Mouse (Mus musculus) midbrain, embryonic 11.5 days (tissue): ENCODE measurements around the gene Cwf19l1. TPM values are rescaled to one million over a fixed set of nuclear protein-coding genes. Genes with fewer than 3 reads are reported as not detected.
"Not testable (repeated sequence)": the region's sequence is repeated elsewhere in the genome, so short reads cannot be mapped to it uniquely, and the experiment has no call there.

ENCODE experiments used
- ATAC-seq: fragments of 200-750 bp; cut with Nextera tagmentation; 2 replicates; pipeline ENCODE4 v1.8.0; 2017; ENCODE audit warnings: moderate TSS enrichment, moderate library complexity; ENCODE audit not compliant: low FRiP score
- DNase-seq: peaks from one replicate; pipeline ENCODE4 v3.0.0; 2015; ENCODE audit warnings: low spot score; ENCODE audit errors: missing footprints
- H3K27ac ChIP-seq: fragments of 300-500 bp; sonication (generic); 2 replicates; pipeline ENCODE4 v1.5.1; 2014; ENCODE audit warnings: low read depth, low read length
- H3K27me3 ChIP-seq: fragments of 300-500 bp; sonication (generic); 2 replicates; pipeline ENCODE4 v1.6.1; 2014; ENCODE audit warnings: mild to moderate bottlenecking, low read length, moderate library complexity, mixed read lengths; ENCODE audit not compliant: control insufficient read depth, insufficient read depth
- H3K36me3 ChIP-seq: fragments of 300-500 bp; sonication (generic); 2 replicates; pipeline ENCODE4 v1.6.1; 2014; ENCODE audit warnings: mild to moderate bottlenecking, low read length, moderate library complexity, mixed read lengths; ENCODE audit not compliant: control insufficient read depth, insufficient read depth
- H3K4me1 ChIP-seq: fragments of 300-500 bp; sonication (generic); 2 replicates; pipeline ENCODE4 v1.6.1; 2014; ENCODE audit warnings: low read length; ENCODE audit not compliant: control insufficient read depth, insufficient read depth
- H3K4me2 ChIP-seq: fragments of 300-500 bp; sonication (generic); 2 replicates; pipeline ENCODE4 v1.6.1; 2014; ENCODE audit warnings: mild to moderate bottlenecking, moderate library complexity
- H3K4me3 ChIP-seq: fragments of 300-500 bp; sonication (generic); 2 replicates; pipeline ENCODE4 v1.5.1; 2014; ENCODE audit warnings: low read depth, low read length
- H3K9ac ChIP-seq: fragments of 300-500 bp; sonication (generic); 2 replicates; pipeline ENCODE4 v1.6.1; 2014; ENCODE audit warnings: low read length
- H3K9me3 ChIP-seq: fragments of 300-500 bp; sonication (generic); 2 replicates; pipeline ENCODE4 v1.6.1; 2016; ENCODE audit warnings: low read length; ENCODE audit not compliant: control insufficient read depth
- WGBS: fragments of 180-500 bp; shearing (Covaris S2); extraction: QIAGEN DNeasy Blood & Tissue Kit; methylation state at CpG from one replicate; pipeline ENCODE4 v1.1.7; 2014; 5-methylcytosine and 5-hydroxymethylcytosine counted together
- polyA plus RNA-seq: library from polyadenylated mRNA; unstranded; fragments of >200 nt; fragmentation: Nextera tagmentation; extraction: Ambion mirVana; gene quantifications from 2 replicates; pipeline ENCODE4 v1.2.1, GENCODE M21; 2014

Gene Cwf19l1
- polyA plus RNA-seq, 1 experiment from 2014 or later: 42.2 TPM

- H3K4me1 ChIP-seq: no peaks in the 10 kb centered on the region
- no peak for ATAC-seq
- no peak overlapping the region for H3K4me2 ChIP-seq
- no peaks in the 10 kb centered on the region for H3K27me3 ChIP-seq
- H3K9ac ChIP-seq: no peak overlapping the region
- H3K9me3 ChIP-seq: no peaks in the 10 kb centered on the region
- WGBS: 92% methylated on average over 10 of the region's 10 CpGs
- no peak overlapping the region for H3K27ac ChIP-seq
- H3K4me3 ChIP-seq: no peak overlapping the region
- no peak for DNase-seq
- H3K36me3 ChIP-seq: peaks cover 18% of the 10 kb centered on the region; the same call in 1 of the 2 replicates
Observed at GRCm38 (mm10) chr19:44127729-44128497, 7.8 kb downstream of the Cwf19l1 start.

DNA sequence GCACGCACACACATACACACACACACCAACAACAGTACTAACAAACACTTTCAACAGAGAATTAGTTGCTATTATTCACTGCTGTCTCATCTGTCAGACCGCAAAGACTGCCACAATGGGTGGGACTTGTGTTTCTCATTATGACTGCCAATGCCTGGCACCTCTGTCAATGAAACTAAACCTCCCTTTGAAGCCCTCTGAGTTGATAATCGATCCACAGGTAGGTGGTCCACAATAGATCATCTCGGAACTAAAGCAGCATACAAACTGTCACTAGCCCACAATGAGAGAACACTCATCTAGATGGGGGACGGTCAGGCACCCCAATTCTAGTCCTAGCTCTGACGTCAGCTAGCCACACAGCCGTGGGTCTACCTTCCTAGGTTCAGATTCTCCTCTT lies 14.5 kb downstream of the Cwf19l1 start:
- no peak overlapping the region for H3K27ac ChIP-seq
- H3K9me3 ChIP-seq: no peaks in the 10 kb centered on the region
- no peak overlapping the region for H3K4me3 ChIP-seq
- peaks cover 20% of the 10 kb centered on the region for H3K36me3 ChIP-seq
- H3K9ac ChIP-seq: no peak overlapping the region
- no peak overlapping the region for H3K4me2 ChIP-seq
- WGBS: 92% methylated on average over 7 of the region's 7 CpGs
- ATAC-seq (no peak), DNase-seq (no peak)
- no peaks in the 10 kb centered on the region for H3K4me1 ChIP-seq
- H3K27me3 ChIP-seq: no peaks in the 10 kb centered on the region

DNA sequence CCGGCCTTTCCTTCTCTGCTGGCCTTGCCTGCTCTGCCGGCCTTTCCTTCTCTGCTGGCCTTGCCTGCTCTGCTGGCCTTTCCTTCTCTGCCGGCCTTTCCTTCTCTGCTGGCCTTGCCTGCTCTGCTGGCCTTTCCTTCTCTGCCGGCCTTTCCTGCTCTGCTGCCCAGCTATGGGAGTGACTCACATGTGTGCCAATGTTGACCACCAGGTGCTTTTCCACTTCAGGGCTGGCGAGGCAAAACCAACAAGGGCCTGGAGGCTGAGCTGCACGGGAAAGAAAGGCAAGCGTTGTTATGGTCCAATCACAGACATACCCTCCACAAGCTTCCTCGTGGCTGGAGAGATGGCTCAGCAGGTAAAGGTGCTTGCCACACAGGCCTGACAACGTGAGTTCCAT lies 15.0 kb downstream of the Cwf19l1 start:
- not testable (repeated sequence) for H3K27ac ChIP-seq, H3K9ac ChIP-seq, H3K9me3 ChIP-seq, H3K27me3 ChIP-seq, H3K4me1 ChIP-seq, ATAC-seq, H3K4me2 ChIP-seq, H3K4me3 ChIP-seq, DNase-seq
- 91% methylated on average over 7 of the region's 9 CpGs for WGBS
- H3K36me3 ChIP-seq: peaks cover 20% of the 10 kb centered on the region

DNA sequence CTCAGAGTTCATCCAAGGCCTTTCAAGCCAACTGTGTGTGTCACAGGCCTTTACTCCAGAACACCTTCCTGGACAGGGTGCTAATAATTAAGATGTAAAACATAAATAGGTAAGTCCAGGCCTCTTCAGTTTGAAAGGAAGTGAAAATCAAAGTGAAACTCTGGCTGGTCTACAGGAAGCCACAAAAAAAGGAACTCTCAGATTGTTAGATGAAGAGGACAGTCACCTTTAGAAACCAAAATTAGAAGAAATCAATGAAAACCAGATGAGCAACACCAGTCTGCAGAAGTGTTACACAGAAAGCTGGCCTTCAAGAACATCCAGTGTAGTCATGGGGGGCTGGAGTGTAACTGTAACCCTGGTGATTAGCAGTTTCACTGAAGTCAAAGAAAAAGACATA lies 17.9 kb downstream of the Cwf19l1 start:
- H3K4me3 ChIP-seq: no peak overlapping the region
- no peak overlapping the region for H3K27ac ChIP-seq
- H3K9ac ChIP-seq: no peak overlapping the region
- H3K36me3 ChIP-seq: peaks cover 15% of the 10 kb centered on the region
- ATAC-seq (no peak), DNase-seq (no peak)
- H3K27me3 ChIP-seq: no peaks in the 10 kb centered on the region
- H3K4me2 ChIP-seq: no peak overlapping the region
- no peaks in the 10 kb centered on the region for H3K4me1 ChIP-seq
- H3K9me3 ChIP-seq: no peaks in the 10 kb centered on the region

- no peak overlapping the region for H3K27ac ChIP-seq
- H3K27me3 ChIP-seq: no peaks in the 10 kb centered on the region
- H3K9me3 ChIP-seq: no peaks in the 10 kb centered on the region
- H3K9ac ChIP-seq: no peak overlapping the region
- H3K4me2 ChIP-seq: no peak overlapping the region
- WGBS: 58% methylated on average over 7 of the region's 7 CpGs
- H3K4me3 ChIP-seq: no peak overlapping the region
- peaks cover 6% of the 10 kb centered on the region for H3K4me1 ChIP-seq
- peaks cover 7% of the 10 kb centered on the region for H3K36me3 ChIP-seq
- DNase-seq (no peak), ATAC-seq (peak; percentile 23; the same call in 1 of the 2 replicates)
Observed at GRCm38 (mm10) chr19:44111706-44112105, 24.0 kb downstream of the Cwf19l1 start.

GRCm38 (mm10) chr19:44110356-44110755 lies 25.3 kb downstream of the Cwf19l1 start:
- Histone ChIP-seq H3K9me3 (no peaks in the 10 kb centered on the region), H3K27me3 (no peaks in the 10 kb centered on the region), H3K36me3 (peaks cover 7% of the 10 kb centered on the region), H3K9ac (no peak overlapping the region), H3K4me2 (no peak overlapping the region), H3K27ac (no peak overlapping the region), H3K4me1 (peaks cover 10% of the 10 kb centered on the region), H3K4me3 (no peak overlapping the region)
- DNase-seq: no peak
- no peak for ATAC-seq
- WGBS: 94% methylated on average over 9 of the region's 9 CpGs

DNA sequence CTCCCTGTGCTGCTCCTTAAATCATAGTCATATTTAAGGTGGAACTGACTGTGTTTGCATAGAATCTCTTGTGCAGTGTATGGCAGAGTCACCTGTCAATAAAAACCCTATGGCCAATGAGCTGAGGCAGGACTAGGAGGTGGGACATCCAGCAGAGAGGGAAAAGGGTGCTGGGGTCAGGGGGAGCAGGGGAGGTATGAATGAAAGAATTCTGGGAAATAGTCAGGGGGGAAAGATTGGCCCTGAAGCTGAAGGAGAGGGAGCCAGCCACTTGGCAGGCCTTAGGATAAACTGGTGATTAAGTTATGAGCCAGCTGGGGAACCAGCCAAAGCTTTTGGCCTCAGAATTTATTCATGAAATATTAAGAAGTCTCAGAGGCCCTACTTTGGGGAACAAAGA lies 26.7 kb downstream of the Cwf19l1 start:
- DNase-seq (no peak), ATAC-seq (no peak)
- Histone ChIP-seq H3K4me1 (peaks cover 10% of the 10 kb centered on the region), H3K9me3 (no peaks in the 10 kb centered on the region), H3K36me3 (peaks cover 7% of the 10 kb centered on the region), H3K27ac (no peak overlapping the region), H3K4me2 (no peak overlapping the region), H3K4me3 (no peak overlapping the region), H3K9ac (no peak overlapping the region), H3K27me3 (no peaks in the 10 kb centered on the region)

DNA sequence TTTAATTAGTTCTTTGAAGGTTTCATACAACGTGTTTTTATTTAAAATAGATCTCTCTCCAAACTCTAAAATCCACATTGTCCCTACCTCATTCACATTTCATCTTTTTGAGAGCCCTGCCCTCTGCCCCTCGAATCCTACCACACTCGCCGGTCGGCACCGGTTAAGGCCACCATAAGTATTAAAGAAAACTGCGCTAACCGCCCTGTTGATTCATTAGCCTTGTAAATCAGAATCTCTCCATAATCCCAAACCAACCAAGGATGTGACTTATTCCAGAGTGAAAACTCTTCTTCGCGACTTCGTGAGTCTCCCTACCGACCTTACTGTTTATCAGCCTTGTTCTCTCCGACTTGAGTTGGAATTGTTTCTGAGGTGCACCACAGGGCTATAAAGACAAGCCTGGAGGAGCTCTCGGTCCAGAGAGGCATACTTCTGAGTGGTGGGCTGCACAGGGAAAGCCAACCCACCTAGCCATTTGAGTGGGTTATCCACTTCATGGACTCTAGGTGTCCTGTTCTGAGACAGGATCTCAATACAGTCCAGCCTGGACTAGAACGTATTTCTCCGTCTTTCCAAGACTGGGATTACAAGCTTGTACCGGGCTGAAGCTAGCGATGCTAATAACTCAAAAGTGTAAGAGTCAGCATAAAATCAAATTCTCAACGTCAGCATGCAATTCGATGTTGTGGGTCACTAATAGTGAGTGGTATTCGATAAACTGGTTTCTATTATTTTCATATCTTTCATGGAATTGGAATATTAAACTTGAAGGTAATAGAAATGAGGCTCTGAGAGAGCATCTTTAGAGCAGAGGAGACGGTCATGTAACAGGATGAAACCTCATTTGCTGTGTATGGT lies 27.8 kb downstream of the Cwf19l1 start:
- no peaks in the 10 kb centered on the region for H3K9me3 ChIP-seq
- H3K27ac ChIP-seq: no peak overlapping the region
- H3K36me3 ChIP-seq: peaks cover 5% of the 10 kb centered on the region; the same call in 1 of the 2 replicates
- H3K4me2 ChIP-seq: peak overlapping the region; percentile 89
- 32% methylated on average over 22 of the region's 22 CpGs for WGBS
- H3K4me3 ChIP-seq: peak overlapping the region; percentile 93
- peaks cover 10% of the 10 kb centered on the region for H3K4me1 ChIP-seq
- ATAC-seq (peak; percentile 53), DNase-seq (peak; percentile 91)
- peak overlapping the region; percentile 92 for H3K9ac ChIP-seq
- H3K27me3 ChIP-seq: no peaks in the 10 kb centered on the region
